ENCODE assay signal across 9 mouse cellular contexts in the genomic region with DNA sequence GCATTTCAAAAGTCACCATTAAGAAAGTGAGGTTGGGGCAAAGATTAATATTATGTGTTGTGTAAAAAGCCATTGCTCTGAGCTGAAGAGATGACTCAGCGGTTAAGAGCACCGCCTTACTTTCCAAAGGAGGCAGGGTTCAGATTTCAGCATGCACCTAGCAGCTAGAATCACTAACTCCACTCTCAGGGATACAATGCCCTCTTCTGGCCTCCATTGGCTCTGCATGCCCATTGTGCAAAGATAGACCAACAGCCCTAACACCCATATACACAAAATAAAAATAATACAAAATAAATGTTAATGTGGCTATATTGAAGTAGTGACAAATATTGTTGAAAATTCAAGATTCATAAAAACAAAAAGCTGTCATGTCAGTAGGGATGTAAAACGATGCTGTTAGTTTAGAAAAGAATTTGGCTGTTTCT. TPM values are rescaled to one million over a fixed set of nuclear protein-coding genes. Genes with fewer than 3 reads are reported as not detected.
A peak's percentile ranks its signal among the peaks of the same experiment; 100 is the strongest.
DNase-seq lines count a peak whose midpoint lies in the region; ATAC-seq and TF ChIP-seq lines count a peak whose summit lies in the region.
"Had no signal": no experiment of that assay in that cellular context is flagged by ENCODE, and none has a peak within 500 bp of the region (broad histone marks: within the 10 kb centered on the region; RNA-seq: fewer than 3 reads in every experiment).

No protein-coding gene starts in this region.

- CTCF ChIA-PET in Patski (lab: Charles Lee), result interaction anchor here (1.1 to 2.1 kb wide), 6 partner anchors 9 to 126 kb away, joined by 3 to 10 read pairs (median 4); a partner anchor contains a TSS

- peak; percentile 79 for ATAC-seq in Patski

- TF ChIP-seq CTCF in C2C12 (IDR thresholded peaks at IDR 0.05; ENCODE audit: control insufficient read depth, insufficient read depth, insufficient read length), result peak; percentile 42
- TF ChIP-seq CTCF in Patski (IDR thresholded peaks at IDR 0.05), result peak; percentile 93

- in situ Hi-C loops in Patski (cut with MboI; ENCODE audit: low pct_unique_long_range_greater_than_20kb), result no loop called here

- H3K27me3 ChIP-seq in C2C12 (ENCODE audit: control insufficient read depth, insufficient read depth, insufficient read length) (peaks cover 4% of the 10 kb centered on the region), Patski (peaks cover 17% of the 10 kb centered on the region)
- H3K27me3 ChIP-seq: hindbrain, embryonic 15.5 days had no signal

- H3K79me2 ChIP-seq in C2C12 (ENCODE audit: control insufficient read depth, insufficient read depth), result peaks cover 33% of the 10 kb centered on the region

- H3K79me3 ChIP-seq in C2C12 (ENCODE audit: low read depth), result peaks cover 14% of the 10 kb centered on the region

- POLR2A ChIA-PET in Patski (lab: Charles Lee), result no interaction called here

- DNase-seq in Patski (ENCODE audit: low read depth, low spot score), result peak; percentile 43
- DNase-seq in cerebellum, postnatal 10 days, result peak; percentile 84 to 88
- DNase-seq in gastrocnemius, postnatal 36 days, result peak; percentile 70 to 78
- peak; percentile 88 to 89 for DNase-seq in kidney, postnatal 25 days
- DNase-seq in lung, adult 18-20 months, result peak; percentile 84 to 88
- peak; percentile 70 for DNase-seq in right cerebral cortex, adult 18-20 months
- peak; percentile 64 to 78 for DNase-seq in urinary bladder, adult 18-20 months (ENCODE audit: low spot score in 2 of 2)

- H3ac ChIP-seq in C2C12 (ENCODE audit: control insufficient read depth, insufficient read length, low read depth), result no peak overlapping the region

- peaks cover 6% of the 10 kb centered on the region for H3K36me3 ChIP-seq in C2C12 (ENCODE audit: control insufficient read depth, insufficient read depth)

- H3K4me3 ChIP-seq in C2C12 (ENCODE audit: insufficient read depth, poor library complexity, severe bottlenecking), result no peak overlapping the region

- intact Hi-C loops in gastrocnemius, postnatal 36 days (cut with DNase I), result loop anchor here (1.0 kb wide), 1 partner anchor 129 kb away; no protein-coding TSS in a partner anchor

TF ChIP-seq in C2C12, 6 proteins besides CTCF, POLR2A, EP300 and RAD21:
- TF ChIP-seq MAX (IDR thresholded peaks at IDR 0.05) (peak; percentile 70), MYOD1 (IDR thresholded peaks at IDR 0.05; ENCODE audit: control insufficient read depth, insufficient read length, low read depth) (no peak)

RNA-seq across cellular contexts. Expression of a gene that starts 1.4 kb away (rescaled TPM):
- polyA plus RNA-seq in C2C12 (2012; fragmentation: generic; extraction: Trizol), result 13.7 TPM
- polyA plus RNA-seq in Patski (2021), result 44.1 TPM
- total RNA-seq in gastrocnemius, postnatal 36 days (2021), result 10 to 100 TPM; 28.9 to 39.4 TPM

RNA-seq across cellular contexts. Expression of a gene that starts 13.4 kb away (rescaled TPM):
- polyA plus RNA-seq in C2C12 (2012; fragmentation: generic; extraction: Trizol), result not detected
- not detected for polyA plus RNA-seq in Patski (2021)
- 1 to 10 TPM in 1 of 2 experiments, not detected in 1; 1.7 TPM for total RNA-seq in gastrocnemius, postnatal 36 days (2021)
- polyA plus RNA-seq: hindbrain, embryonic 15.5 days had no signal

RNA-seq across cellular contexts. Expression of a gene that starts 14.8 kb away (rescaled TPM):
- polyA plus RNA-seq in C2C12 (2012; fragmentation: generic; extraction: Trizol) (not detected), Patski (2021) (not detected)
- total RNA-seq in gastrocnemius, postnatal 36 days (2021), result 1 to 10 TPM in 1 of 2 experiments, not detected in 1; 1.3 TPM
- polyA plus RNA-seq: hindbrain, embryonic 15.5 days had no signal

RNA-seq across cellular contexts. Expression of a gene that starts 42.6 kb away (rescaled TPM):
- polyA plus RNA-seq in C2C12 (2012; fragmentation: generic; extraction: Trizol) (not detected), Patski (2021) (not detected)
- 1 to 10 TPM in 1 of 2 experiments, not detected in 1; 2.5 TPM for total RNA-seq in gastrocnemius, postnatal 36 days (2021)

RNA-seq across cellular contexts. Expression of a gene that starts 46.3 kb away (rescaled TPM):
- polyA plus RNA-seq in C2C12 (2012; fragmentation: generic; extraction: Trizol) (734 TPM), Patski (2021) (440 TPM)
- total RNA-seq in gastrocnemius, postnatal 36 days (2021), result 100 to 1,000 TPM; 659 to 699 TPM
